Mouse (Mus musculus): ENCODE measurements around the gene Rdx. TPM values are rescaled to one million over a fixed set of nuclear protein-coding genes. Genes with fewer than 3 reads are reported as not detected.

Rdx gene
- polyA plus RNA-seq, 1 experiment from 2014 or later: 71.5 TPM

DNA sequence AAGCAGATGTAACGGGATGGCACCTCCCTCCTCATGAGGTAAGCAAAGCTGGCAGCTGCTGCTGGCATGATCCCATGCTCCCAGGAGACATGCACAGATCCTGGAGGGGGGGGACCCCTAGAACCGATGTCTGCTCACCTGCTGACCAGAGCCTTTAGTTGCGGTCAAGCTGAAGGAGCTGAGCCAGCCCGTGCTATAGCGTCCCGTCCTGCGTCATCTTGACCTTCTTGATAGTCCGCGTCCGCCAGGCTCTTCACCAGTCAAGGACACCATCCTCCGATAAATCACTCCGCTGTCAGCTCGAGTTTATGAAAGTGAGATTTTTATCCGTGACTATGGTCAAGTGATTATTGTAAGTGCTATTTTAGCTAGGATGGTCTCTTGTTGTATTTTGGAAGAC is 53.5 kb downstream of the Rdx start:
- Histone ChIP-seq H3K9me3 (ENCODE audit: low read length) (no peaks in the 10 kb centered on the region), H3K36me3 (replicated peaks; ENCODE audit: insufficient read depth, low read length) (no peaks in the 10 kb centered on the region), H3K4me1 (ENCODE audit: insufficient read depth) (peaks cover 7% of the 10 kb centered on the region; the same call in 1 of the 2 replicates), H3K9ac (replicated peaks) (no peak overlapping the region), H3K27ac (ENCODE audit: low read depth) (no peak overlapping the region), H3K27me3 (ENCODE audit: insufficient read depth, low read length) (no peaks in the 10 kb centered on the region), H3K4me3 (ENCODE audit: low read depth, low read length) (no peak overlapping the region), H3K4me2 (ENCODE audit: low read depth, low read length) (no peak overlapping the region)
- ATAC-seq (no peak), DNase-seq (no peak)
- WGBS (ENCODE audit: insufficient replicate concordance): 88% methylated on average over 14 of the region's 14 CpGs
- TF ChIP-seq EP300 (IDR thresholded peaks at IDR 0.05; ENCODE audit: low read depth) (no peak), CTCF (IDR thresholded peaks at IDR 0.05; ENCODE audit: low read depth) (no peak)

DNA sequence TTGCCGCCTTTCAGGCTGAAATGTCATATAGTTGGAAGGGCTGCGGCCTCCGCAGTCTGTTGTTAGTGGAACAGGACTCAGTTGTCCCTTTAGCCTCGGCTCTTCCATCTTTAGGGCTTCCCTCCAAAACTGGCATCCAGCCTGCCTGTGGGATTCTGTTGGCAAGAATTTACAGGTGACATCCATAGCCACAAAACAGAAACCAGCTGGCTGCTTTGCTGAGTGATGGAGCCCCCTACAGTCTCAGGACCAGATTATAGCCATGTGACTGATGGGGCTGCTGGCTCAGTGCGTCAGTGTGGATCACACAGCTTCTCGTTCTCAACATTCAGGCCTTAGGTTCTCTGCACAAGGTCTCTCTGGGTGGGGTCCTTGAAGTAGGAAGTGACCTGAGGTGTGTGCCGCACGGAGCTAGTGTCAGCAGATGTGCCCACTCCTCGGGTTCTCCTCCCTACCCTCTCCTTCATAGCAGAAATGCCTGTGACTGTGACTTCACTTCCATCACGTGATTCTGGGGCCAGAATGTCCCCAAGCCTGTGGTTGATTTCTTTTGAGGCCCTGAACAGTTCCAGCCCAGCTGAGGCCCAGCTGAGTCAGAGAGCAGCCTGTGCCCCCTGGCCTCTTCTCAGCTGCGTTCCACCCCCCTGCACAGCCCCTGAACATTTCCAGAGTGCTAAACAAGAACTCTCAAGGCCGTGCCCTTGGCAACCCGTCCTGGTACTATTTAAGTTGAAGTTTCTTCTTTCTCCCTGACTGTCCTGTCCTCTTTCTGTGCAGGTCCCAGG is 55.3 kb downstream of the Rdx start:
- no peak overlapping the region for H3K4me3 ChIP-seq (ENCODE audit: low read depth, low read length)
- H3K9ac ChIP-seq (replicated peaks): no peak overlapping the region
- WGBS (ENCODE audit: insufficient replicate concordance): 67% methylated on average over 13 of the region's 13 CpGs
- no peaks in the 10 kb centered on the region for H3K27me3 ChIP-seq (ENCODE audit: insufficient read depth, low read length)
- TF ChIP-seq CTCF (IDR thresholded peaks at IDR 0.05; ENCODE audit: low read depth) (peak; percentile 27; the same call in 1 of the 2 replicates), EP300 (IDR thresholded peaks at IDR 0.05; ENCODE audit: low read depth) (no peak)
- no peak overlapping the region for H3K4me2 ChIP-seq (ENCODE audit: low read depth, low read length)
- H3K9me3 ChIP-seq (ENCODE audit: low read length): no peaks in the 10 kb centered on the region
- DNase-seq: no peak
- 0 out of 2 replicates have a peak, but pooled peaks cover 5% of the 10 kb centered on the region for H3K4me1 ChIP-seq (ENCODE audit: insufficient read depth)
- H3K36me3 ChIP-seq (replicated peaks; ENCODE audit: insufficient read depth, low read length): no peaks in the 10 kb centered on the region
- peak; percentile 20; the same call in 1 of the 2 replicates for ATAC-seq
- H3K27ac ChIP-seq (ENCODE audit: low read depth): no peak overlapping the region

GRCm38 (mm10) chr9:52103448-52104224 is 56.7 kb downstream of the Rdx start:
- Histone ChIP-seq H3K4me3 (ENCODE audit: low read depth, low read length) (no peak overlapping the region), H3K9me3 (ENCODE audit: low read length) (no peaks in the 10 kb centered on the region), H3K36me3 (replicated peaks; ENCODE audit: insufficient read depth, low read length) (no peaks in the 10 kb centered on the region), H3K27me3 (ENCODE audit: insufficient read depth, low read length) (no peaks in the 10 kb centered on the region), H3K4me1 (ENCODE audit: insufficient read depth) (0 out of 2 replicates have a peak, but pooled peaks cover 5% of the 10 kb centered on the region), H3K4me2 (ENCODE audit: low read depth, low read length) (no peak overlapping the region), H3K9ac (replicated peaks) (no peak overlapping the region), H3K27ac (ENCODE audit: low read depth) (no peak overlapping the region)
- TF ChIP-seq CTCF (IDR thresholded peaks at IDR 0.05; ENCODE audit: low read depth) (no peak), EP300 (IDR thresholded peaks at IDR 0.05; ENCODE audit: low read depth) (peak; percentile 78)
- 53% methylated on average over 9 of the region's 9 CpGs for WGBS (ENCODE audit: insufficient replicate concordance)
- ATAC-seq (peak; percentile 64), DNase-seq (no peak)

- 0 out of 2 replicates have a peak, but pooled peaks cover 5% of the 10 kb centered on the region for H3K4me1 ChIP-seq (ENCODE audit: insufficient read depth)
- DNase-seq (no peak), ATAC-seq (no peak)
- no peak overlapping the region for H3K4me2 ChIP-seq (ENCODE audit: low read depth, low read length)
- H3K4me3 ChIP-seq (ENCODE audit: low read depth, low read length): no peak overlapping the region
- no peak overlapping the region for H3K9ac ChIP-seq (replicated peaks)
- H3K36me3 ChIP-seq (replicated peaks; ENCODE audit: insufficient read depth, low read length): no peaks in the 10 kb centered on the region
- TF ChIP-seq EP300 (IDR thresholded peaks at IDR 0.05; ENCODE audit: low read depth): no peak
- TF ChIP-seq CTCF (IDR thresholded peaks at IDR 0.05; ENCODE audit: low read depth): no peak
- H3K27ac ChIP-seq (ENCODE audit: low read depth): no peak overlapping the region
- no peaks in the 10 kb centered on the region for H3K27me3 ChIP-seq (ENCODE audit: insufficient read depth, low read length)
- WGBS (ENCODE audit: insufficient replicate concordance): 66% methylated on average over 8 of the region's 8 CpGs
- H3K9me3 ChIP-seq (ENCODE audit: low read length): no peaks in the 10 kb centered on the region
These were observed 57.2 kb downstream of the Rdx start for GRCm38 (mm10) chr9:52104225-52104615.

DNA sequence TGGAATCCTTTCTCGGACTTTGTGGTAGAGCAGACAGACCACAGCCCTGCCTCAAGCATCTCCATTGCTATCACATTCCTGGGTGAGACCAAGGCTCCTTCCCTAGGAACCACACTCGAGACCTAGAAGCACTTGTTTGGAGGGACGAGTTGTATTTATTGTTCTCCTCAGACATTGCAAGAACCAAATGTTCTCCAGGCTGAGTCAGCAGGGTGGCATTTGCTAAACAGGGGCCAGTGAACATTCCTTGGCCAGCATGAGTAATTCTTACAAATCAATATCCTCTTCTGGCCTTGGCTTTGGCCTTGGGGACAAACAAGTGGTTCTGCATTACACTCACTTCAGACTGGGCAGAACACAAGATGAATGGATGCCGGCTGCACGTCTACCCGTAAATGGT is 58.5 kb downstream of the Rdx start:
- H3K4me3 ChIP-seq (ENCODE audit: low read depth, low read length): no peak overlapping the region
- no peaks in the 10 kb centered on the region for H3K27me3 ChIP-seq (ENCODE audit: insufficient read depth, low read length)
- no peaks in the 10 kb centered on the region for H3K9me3 ChIP-seq (ENCODE audit: low read length)
- WGBS (ENCODE audit: insufficient replicate concordance): 79% methylated on average over 6 of the region's 6 CpGs
- ATAC-seq (no peak), DNase-seq (no peak)
- H3K9ac ChIP-seq (replicated peaks): no peak overlapping the region
- no peak overlapping the region for H3K4me2 ChIP-seq (ENCODE audit: low read depth, low read length)
- TF ChIP-seq CTCF (IDR thresholded peaks at IDR 0.05; ENCODE audit: low read depth) (no peak), EP300 (IDR thresholded peaks at IDR 0.05; ENCODE audit: low read depth) (no peak)
- no peaks in the 10 kb centered on the region for H3K36me3 ChIP-seq (replicated peaks; ENCODE audit: insufficient read depth, low read length)
- H3K27ac ChIP-seq (ENCODE audit: low read depth): no peak overlapping the region
- H3K4me1 ChIP-seq (ENCODE audit: insufficient read depth): 0 out of 2 replicates have a peak, but pooled peaks cover 5% of the 10 kb centered on the region

- DNase-seq: no peak
- 72% methylated on average over 3 of the region's 3 CpGs for WGBS (ENCODE audit: insufficient replicate concordance)
- Histone ChIP-seq H3K9me3 (ENCODE audit: low read length) (no peaks in the 10 kb centered on the region), H3K27ac (ENCODE audit: low read depth) (no peak overlapping the region), H3K9ac (replicated peaks) (no peak overlapping the region), H3K4me2 (ENCODE audit: low read depth, low read length) (no peak overlapping the region), H3K27me3 (ENCODE audit: insufficient read depth, low read length) (no peaks in the 10 kb centered on the region), H3K4me3 (ENCODE audit: low read depth, low read length) (no peak overlapping the region), H3K36me3 (replicated peaks; ENCODE audit: insufficient read depth, low read length) (no peaks in the 10 kb centered on the region), H3K4me1 (ENCODE audit: insufficient read depth) (0 out of 2 replicates have a peak, but pooled peaks cover 5% of the 10 kb centered on the region)
- TF ChIP-seq CTCF (IDR thresholded peaks at IDR 0.05; ENCODE audit: low read depth) (no peak), EP300 (IDR thresholded peaks at IDR 0.05; ENCODE audit: low read depth) (no peak)
- no peak for ATAC-seq
These were observed 60.2 kb downstream of the Rdx start for GRCm38 (mm10) chr9:52107161-52107560.

All from liver, postnatal 0 days (tissue).